Comparison of ENCODE assay signal across 21 mouse cellular contexts in genomic region chr13:34441347-34441746, GRCm38 (mm10).
"Had no signal": no experiment of that assay in that cellular context is flagged by ENCODE, and none has a peak within 500 bp of the region (broad histone marks: within the 10 kb centered on the region; RNA-seq: fewer than 3 reads in every experiment).

No protein-coding gene starts in this region.

- ATAC-seq: intestine, postnatal 0 days; midbrain, embryonic 13.5 days had no signal

- H3K9ac ChIP-seq: limb, embryonic 12.5 days; limb, embryonic 15.5 days; liver, embryonic 14.5 days; lung, embryonic 15.5 days; midbrain, embryonic 13.5 days; neural tube, embryonic 13.5 days had no signal

- H3K4me3 ChIP-seq: limb, embryonic 12.5 days; limb, embryonic 15.5 days; lung, embryonic 15.5 days; megakaryocyte, embryonic 14.5 days; midbrain, embryonic 10.5 days; midbrain, embryonic 13.5 days; myocyte; neural tube, embryonic 13.5 days had no signal

- H3K4me2 ChIP-seq: limb, embryonic 12.5 days; limb, embryonic 15.5 days; lung, embryonic 15.5 days; midbrain, embryonic 13.5 days; neural tube, embryonic 13.5 days had no signal

- H3K27ac ChIP-seq: limb, embryonic 12.5 days; limb, embryonic 15.5 days; liver, embryonic 14.5 days; lung, embryonic 15.5 days; midbrain, embryonic 10.5 days; midbrain, embryonic 13.5 days; neural tube, embryonic 13.5 days; stomach, postnatal 0 days had no signal

- H3K9me3 ChIP-seq: limb, embryonic 12.5 days; limb, embryonic 15.5 days; lung, embryonic 15.5 days; megakaryocyte, embryonic 14.5 days; midbrain, embryonic 10.5 days; midbrain, embryonic 13.5 days; neural tube, embryonic 13.5 days had no signal

- H3K4me1 ChIP-seq: limb, embryonic 12.5 days; limb, embryonic 15.5 days; lung, embryonic 15.5 days had no signal

- H3K36me3 ChIP-seq: limb, embryonic 12.5 days; limb, embryonic 15.5 days; lung, embryonic 15.5 days; midbrain, embryonic 10.5 days; midbrain, embryonic 13.5 days; neural tube, embryonic 13.5 days had no signal

- DNase-seq: kidney, adult 8-10 months; kidney, postnatal 25 days; left cerebral cortex, postnatal 4 days; lung, adult 18-20 months; lung, postnatal 10 days; lung, postnatal 36 days; right cerebral cortex, adult 18-20 months; right cerebral cortex, postnatal 14 days; right cerebral cortex, postnatal 4 days; thymus, postnatal 25 days had no signal

- H3K27me3 ChIP-seq: limb, embryonic 12.5 days; limb, embryonic 15.5 days; lung, embryonic 15.5 days; midbrain, embryonic 13.5 days; neural tube, embryonic 13.5 days had no signal
